Mouse (Mus musculus) ES-Bruce4 (cell line): ENCODE data around the gene Gm11985. TPM values are rescaled to one million over a fixed set of nuclear protein-coding genes. Genes with fewer than 3 reads are reported as not detected.

ENCODE experiments used
- H3K27ac ChIP-seq: 2 replicates; pipeline ENCODE4 v1.5.1; 2012; ENCODE audit warnings: low read length, inconsistent platforms; ENCODE audit not compliant: insufficient read depth
- H3K27me3 ChIP-seq: 2 replicates; pipeline ENCODE4 v1.6.1; 2012; ENCODE audit warnings: mild to moderate bottlenecking, low read length, inconsistent platforms; ENCODE audit not compliant: control insufficient read depth, poor library complexity, insufficient read depth, severe bottlenecking
- H3K36me3 ChIP-seq: 2 replicates; pipeline ENCODE4 v1.6.1; 2012; ENCODE audit warnings: inconsistent platforms, mild to moderate bottlenecking, low read length, moderate library complexity; ENCODE audit not compliant: control insufficient read depth, poor library complexity, insufficient read depth, severe bottlenecking
- H3K4me1 ChIP-seq: one replicate; pipeline ENCODE4 v1.8.1; 2011; ENCODE audit warnings: low read length; ENCODE audit not compliant: control insufficient read depth, insufficient read depth
- H3K4me3 ChIP-seq: 2 replicates; pipeline ENCODE4 v1.5.1; 2011; ENCODE audit warnings: low read depth, mild to moderate bottlenecking, low read length
- H3K9ac ChIP-seq: 2 replicates; pipeline ENCODE4 v1.6.1; 2012; ENCODE audit warnings: low read depth, mild to moderate bottlenecking, inconsistent platforms; ENCODE audit not compliant: poor library complexity, severe bottlenecking
- H3K9me3 ChIP-seq: replicated peaks from 2 replicates; pipeline ENCODE4 v1.6.1; 2012; ENCODE audit warnings: mild to moderate bottlenecking, low read length, inconsistent platforms; ENCODE audit not compliant: control insufficient read depth, poor library complexity, insufficient read depth, severe bottlenecking
- CTCF ChIP-seq: IDR thresholded peaks from one replicate; pipeline ENCODE4 v1.8.1; 2011; ENCODE audit warnings: low read depth, low read length
- EP300 ChIP-seq: IDR thresholded peaks from 2 replicates; pipeline ENCODE4 v1.6.1; 2011; ENCODE audit warnings: low read depth, low read length; ENCODE audit not compliant: insufficient read depth
- POLR2A ChIP-seq: IDR thresholded peaks from one replicate; pipeline ENCODE4 v1.8.1; 2011; ENCODE audit warnings: low read length; ENCODE audit not compliant: insufficient read depth
- polyA plus RNA-seq: library from polyadenylated mRNA; stranded (reverse); fragments of >200 nt; gene quantifications from 2 replicates; pipeline ENCODE4 v1.2.4, GENCODE M21; 2011; ENCODE audit warnings: low read depth; ENCODE audit not compliant: missing spikeins, insufficient read depth, insufficient read length

Gene Gm11985
- polyA plus RNA-seq, 1 experiment: not detected

DNA sequence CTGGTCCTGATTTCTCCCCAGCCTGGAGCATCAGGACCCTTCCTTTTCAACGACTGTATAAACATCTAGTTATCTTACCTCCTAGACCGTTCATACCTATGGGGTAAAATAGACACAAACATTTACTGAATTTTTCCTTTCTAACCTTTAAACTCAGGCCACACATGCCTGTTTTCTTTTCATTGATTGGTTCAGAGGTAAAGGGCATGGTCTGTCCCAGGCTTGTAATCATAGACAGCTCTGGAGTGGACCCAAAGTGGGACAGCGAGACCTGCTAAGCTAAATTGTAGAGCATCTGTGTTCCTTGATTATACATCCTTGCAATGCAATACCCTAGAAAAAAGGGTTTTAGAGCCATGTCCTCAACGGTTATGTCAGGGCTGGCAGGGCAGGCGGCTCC lies 54.6 kb downstream of the Gm11985 start:
- TF ChIP-seq CTCF (no peak), POLR2A (no peak), EP300 (no peak)
- H3K36me3 ChIP-seq: peaks cover 2% of the 10 kb centered on the region; the same call in 1 of the 2 replicates
- no peak overlapping the region for H3K4me3 ChIP-seq
- H3K27ac ChIP-seq: no peak overlapping the region
- H3K4me1 ChIP-seq: no peaks in the 10 kb centered on the region
- no peaks in the 10 kb centered on the region for H3K9me3 ChIP-seq
- H3K9ac ChIP-seq: no peak overlapping the region
- no peaks in the 10 kb centered on the region for H3K27me3 ChIP-seq

Other genes starting within 250 kb of the Gm11985 start
- gene Adcy1, start 125.1 kb downstream of the Gm11985 start, polyA plus RNA-seq: 5.7 and 6.2 TPM in 2 replicates
- not detected in 2 replicates for gene Igfbp1, start 9.2 kb upstream of the Gm11985 start, polyA plus RNA-seq
- 165 and 168 TPM in 2 replicates for gene Igfbp3, start 25.4 kb upstream of the Gm11985 start, polyA plus RNA-seq